Mouse (Mus musculus) adrenal gland, postnatal 25 days (tissue): Measurements from ENCODE around the gene Naa38. TPM values are rescaled to one million over a fixed set of nuclear protein-coding genes. Genes with fewer than 3 reads are reported as not detected.

Experiments used
- DNase-seq: peaks from one replicate; pipeline ENCODE4 v3.0.0; 2021; ENCODE audit warnings: mixed read lengths
- total RNA-seq: library from RNA; stranded (reverse); gene quantifications from 2 replicates; pipeline ENCODE4 v1.2.3, GENCODE M21; 2021

Naa38 gene
- total RNA-seq, 1 experiment from 2014 or later: 149 TPM

DNA sequence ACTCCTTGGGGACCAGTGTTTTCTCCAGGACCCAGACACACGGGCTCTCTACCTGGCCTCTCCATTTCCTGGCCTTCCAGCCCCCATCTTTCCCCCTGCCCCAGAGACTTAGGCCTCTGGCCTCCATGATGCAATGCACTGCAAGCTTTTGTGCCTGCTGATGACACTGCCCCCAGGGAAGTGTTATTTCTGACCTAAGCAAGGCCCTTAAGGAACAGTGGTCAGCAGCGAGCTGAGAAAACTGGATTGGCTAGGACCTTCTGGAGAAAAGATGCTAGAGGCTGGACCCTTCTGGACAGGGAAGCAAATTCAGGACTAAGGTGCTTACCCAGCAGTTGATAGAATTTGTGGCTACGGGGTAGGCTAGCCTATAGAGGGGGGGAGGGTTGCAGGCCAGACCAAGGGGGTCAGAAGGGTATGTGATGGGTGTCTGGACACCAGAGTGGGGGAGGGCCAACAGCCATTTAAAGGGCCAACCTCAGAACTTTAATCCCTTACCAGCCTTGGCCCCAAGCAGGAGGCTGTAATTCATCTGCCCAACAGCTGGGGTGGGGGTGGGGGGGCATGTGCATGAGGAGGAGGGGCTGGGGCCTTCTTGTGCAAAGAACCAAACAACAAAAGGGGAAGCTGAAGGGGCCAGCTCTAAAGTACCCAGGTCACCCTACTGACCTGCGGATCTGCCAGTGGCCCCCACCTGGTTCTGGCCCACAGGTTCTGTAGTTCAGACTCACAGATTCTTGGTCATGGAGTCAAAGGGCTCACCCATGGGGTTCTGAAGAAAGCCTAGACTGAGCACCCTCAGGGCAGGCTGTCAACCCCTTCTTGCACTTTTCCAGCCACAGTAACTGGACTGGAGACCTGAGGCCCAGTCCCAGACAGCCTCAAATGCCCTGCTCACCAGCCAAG, 19.4 kb downstream of the Naa38 start:
- DNase-seq: no peak

DNA sequence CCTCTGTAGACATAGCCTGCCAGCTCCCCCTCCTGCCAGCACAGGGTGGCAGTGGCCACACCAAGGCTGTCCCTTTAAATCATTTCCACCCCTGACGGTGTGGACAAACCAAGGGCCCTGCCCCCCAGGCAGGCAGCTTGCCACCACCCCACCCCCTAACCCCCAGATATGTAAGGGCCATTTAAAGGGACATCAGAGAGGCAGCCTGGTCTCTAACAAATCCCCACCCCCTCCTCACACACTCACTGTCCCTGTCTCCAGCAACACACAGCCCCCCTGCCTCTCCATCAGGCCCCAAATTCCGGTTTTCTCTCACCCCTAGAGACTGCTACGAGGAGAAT, 20.0 kb downstream of the Naa38 start:
- peak; percentile 66 for DNase-seq

- DNase-seq: peak; percentile 59
Measured at GRCm38 (mm10) chr11:69415668-69416451, 20.6 kb downstream of the Naa38 start.

GRCm38 (mm10) chr11:69416509-69416908, 21.2 kb downstream of the Naa38 start:
- DNase-seq: no peak

DNA sequence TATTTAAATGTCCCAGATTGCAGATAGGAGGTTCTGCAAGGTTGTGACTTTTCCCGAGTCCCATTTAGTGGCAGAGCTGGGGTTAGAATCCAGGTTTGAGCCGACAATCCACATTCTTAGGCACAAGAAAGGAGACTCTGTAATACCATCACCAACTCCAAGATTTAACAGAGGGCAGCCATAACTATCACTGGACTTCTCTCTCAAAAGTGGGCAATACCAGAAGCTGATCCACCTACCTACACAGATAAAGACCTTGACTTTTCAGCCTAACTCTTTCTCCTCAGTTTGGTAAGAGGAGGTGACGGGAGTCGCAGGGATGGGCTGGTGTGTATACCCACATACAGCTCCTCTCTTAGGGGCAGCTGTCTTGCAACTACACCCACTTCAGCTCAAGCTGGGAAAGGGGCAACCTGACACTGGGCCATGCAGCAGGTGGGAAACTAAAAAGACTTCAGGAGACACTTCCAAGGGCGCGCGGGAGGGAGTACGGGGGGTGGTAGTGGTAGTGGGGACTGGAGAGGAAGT, 21.7 kb downstream of the Naa38 start:
- DNase-seq: no peak

DNA sequence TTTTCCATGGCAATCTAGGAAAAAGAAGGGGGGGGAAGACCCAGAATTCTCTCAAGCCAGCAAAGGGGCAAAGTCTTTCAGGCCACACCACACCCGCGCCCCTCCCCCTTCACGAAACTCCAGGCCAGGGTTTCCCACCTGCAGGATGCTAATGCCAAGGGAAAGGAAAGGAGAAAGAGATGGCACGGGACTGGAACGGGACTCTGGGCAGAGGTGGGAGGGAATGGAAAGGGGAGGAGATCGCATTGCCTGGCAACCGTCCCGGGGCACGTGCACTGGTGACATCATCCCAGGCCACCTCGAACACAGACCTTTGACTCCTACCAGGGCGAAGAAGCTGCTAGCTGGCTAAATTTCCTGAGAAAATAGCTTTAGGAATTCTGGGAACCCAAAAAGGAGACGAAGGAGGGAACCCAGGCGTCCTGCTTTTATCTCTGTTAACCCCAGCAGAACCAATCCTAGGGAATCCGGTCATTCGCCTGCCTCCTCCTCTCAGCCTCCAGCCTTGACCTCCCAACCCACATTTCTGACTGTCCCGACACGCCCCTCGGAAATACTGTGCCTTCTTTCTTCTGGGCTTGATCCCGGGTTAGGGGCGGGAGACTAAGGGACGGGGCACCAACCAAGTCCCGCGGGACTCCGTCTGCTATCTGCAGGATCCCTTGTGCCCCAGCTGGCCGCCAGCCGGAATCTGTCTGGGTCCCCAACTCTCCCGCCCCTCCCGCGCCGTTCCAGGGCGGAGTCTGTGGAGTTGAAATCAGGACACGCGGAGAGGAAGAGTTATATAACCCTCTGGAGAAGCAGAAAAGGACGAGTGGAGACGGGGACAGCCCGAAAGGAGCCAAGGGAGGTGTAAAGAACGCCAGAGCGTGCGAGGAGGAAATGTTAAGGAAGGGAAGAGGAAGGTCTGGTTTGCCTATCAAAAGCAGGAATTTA, 22.4 kb downstream of the Naa38 start:
- peak; percentile 97 for DNase-seq

DNA sequence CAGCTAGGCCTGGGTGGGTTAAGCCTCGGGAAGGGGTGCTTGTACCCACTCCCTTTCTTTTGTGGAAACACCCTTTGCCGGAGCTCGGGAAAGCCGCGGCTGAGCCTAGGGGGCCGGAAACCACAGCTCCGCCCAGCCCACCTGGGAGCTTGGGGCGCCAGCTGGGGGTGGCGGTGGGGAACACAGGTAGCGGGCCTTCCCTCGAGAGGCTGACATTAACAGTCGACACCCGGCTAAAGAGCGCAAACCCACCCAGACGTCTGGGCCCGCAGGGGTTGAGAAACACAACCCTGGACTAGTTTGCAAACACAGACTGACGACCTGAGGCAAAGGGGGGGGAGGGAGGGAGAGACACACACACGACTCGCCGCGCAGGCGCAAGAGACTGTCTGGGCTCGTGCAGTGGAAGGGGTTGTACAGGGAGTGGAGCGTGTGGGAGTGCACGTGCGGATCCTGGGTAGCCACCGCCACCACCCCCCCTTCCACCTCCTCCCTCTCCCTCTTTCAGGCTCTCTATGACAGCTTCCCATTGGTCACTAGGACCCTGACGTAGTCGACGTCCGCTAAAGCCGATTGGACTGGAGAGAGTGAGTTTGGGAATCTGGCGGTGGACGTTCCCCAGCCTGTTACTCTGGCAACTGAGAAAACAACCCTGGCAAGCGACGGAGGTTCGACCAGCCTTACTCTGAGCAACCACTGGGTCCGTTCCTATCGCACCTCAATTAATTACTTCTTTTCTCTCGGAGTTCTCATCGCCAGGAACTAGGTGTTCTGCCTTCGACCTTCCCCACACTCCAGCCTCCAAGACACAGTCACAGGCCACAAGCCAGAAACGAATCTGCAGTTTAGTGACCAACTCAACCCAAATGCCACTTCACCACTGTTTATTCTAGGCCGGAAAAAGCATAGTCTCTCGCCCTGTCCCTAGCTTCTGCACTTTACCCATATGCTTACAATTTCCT, 23.5 kb downstream of the Naa38 start:
- peak; percentile 90 for DNase-seq

DNA sequence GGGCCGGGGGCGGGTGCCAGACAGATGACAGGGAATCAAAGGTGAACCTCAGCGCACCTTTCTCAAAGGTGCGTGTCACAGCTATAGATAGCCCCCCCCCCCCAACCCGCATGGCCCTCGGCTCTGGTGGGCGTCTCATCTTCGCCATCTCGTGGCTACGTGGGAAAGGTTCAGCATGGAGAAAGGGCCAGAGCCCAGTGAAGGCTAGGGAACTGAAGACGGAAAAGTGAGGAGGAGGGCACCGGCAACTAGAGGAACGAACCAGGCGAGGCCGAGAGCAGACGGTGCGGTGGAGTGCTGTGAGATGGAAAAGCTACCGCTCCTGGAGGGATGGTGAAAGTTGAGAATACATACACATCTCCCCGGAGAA, 24.1 kb downstream of the Naa38 start:
- DNase-seq: no peak

GRCm38 (mm10) chr11:69419813-69420553, 24.7 kb downstream of the Naa38 start:
- peak; percentile 75 for DNase-seq

DNA sequence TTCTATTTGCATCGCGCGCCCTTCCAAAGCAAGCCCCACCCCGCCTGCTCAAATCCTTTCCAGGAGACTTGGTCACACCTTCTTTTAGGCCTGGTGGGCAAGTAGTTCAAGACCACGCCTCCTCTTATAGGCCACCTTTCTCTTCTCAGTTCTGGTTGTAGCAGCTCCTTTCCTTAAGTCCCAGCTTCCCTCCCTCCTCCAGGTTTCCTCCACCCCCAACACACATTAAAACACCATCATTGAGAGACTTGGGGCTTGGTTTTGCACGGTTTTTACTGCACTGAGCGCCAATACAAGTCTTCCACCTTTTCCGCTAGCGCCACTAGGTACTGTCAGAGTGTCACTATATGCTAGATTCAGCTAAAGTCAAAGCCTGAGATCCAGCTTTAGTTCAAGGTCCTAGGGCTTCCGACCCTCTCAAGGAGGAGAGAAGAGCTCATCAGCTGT, 25.3 kb downstream of the Naa38 start:
- DNase-seq: no peak

- DNase-seq: no peak
Measured at GRCm38 (mm10) chr11:69421131-69421977, 26.1 kb downstream of the Naa38 start.

DNA sequence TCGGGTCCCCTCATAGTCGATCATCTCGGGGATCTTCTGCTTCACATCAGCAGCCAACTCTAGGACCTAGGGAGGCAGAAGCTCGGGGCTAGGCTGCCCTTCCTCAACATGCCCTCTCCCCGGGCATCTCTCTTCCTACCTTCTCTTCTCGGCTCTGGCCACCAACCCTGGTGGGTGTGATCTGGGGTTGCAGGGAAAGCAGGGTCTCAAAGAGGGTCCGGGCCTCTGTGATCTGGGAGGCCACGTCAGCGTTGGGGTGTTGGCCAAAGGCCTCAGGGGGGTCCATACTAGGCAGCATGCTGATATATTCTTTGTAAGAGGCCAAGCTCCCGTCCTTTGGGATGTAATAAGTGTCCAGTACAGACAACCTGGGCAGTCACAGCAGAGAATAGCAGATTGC, 27.6 kb downstream of the Naa38 start:
- DNase-seq: no peak

GRCm38 (mm10) chr11:69423885-69424284, 28.6 kb downstream of the Naa38 start:
- DNase-seq: no peak

- DNase-seq: no peak
Measured at GRCm38 (mm10) chr11:69426246-69426645, 31.0 kb downstream of the Naa38 start.

- peak; percentile 52 for DNase-seq
Measured at GRCm38 (mm10) chr11:69428751-69429150, 33.5 kb downstream of the Naa38 start.

DNA sequence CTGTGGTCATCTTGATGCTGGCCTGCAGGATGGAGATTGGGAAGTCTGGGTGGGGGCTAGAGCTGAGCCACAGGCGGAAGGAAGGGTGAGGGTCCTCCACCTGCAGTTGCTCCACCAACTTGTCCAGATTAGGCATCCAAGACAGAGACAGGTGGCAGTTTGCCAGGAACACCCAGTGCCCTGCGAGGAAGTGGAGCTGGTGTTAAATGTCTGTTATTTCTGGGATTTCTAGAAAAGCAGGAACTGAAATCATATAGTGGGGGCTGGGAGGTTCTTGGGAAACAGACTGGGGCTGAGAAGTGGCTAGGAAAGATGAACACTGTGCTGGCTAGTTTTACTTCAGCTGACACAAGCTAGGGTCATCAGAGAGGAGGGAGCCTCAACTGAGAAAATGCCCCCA, 34.0 kb downstream of the Naa38 start:
- no peak for DNase-seq

- DNase-seq: no peak
Measured at GRCm38 (mm10) chr11:69430631-69431030, 35.3 kb downstream of the Naa38 start.

- peak; percentile 64 for DNase-seq
Measured at GRCm38 (mm10) chr11:69431829-69432639, 36.7 kb downstream of the Naa38 start.
